Mouse (Mus musculus) granulocyte monocyte progenitor cell, adult 5-6 weeks (primary cell): Measurements from ENCODE around the gene Tmx1. TPM values are rescaled to one million over a fixed set of nuclear protein-coding genes. Genes with fewer than 3 reads are reported as not detected.

ENCODE experiments used
- ATAC-seq: replicated peaks from 2 replicates; pipeline ENCODE4 v1.8.0; 2016; ENCODE audit warnings: mild to moderate bottlenecking, moderate TSS enrichment, inconsistent platforms; ENCODE audit not compliant: poor library complexity, severe bottlenecking
- total RNA-seq, 2 experiments: library from RNA; stranded (forward) in 1 of 2; stranded (reverse) in 1 of 2; fragments of 200-712, 200-1000 nt in 1 of 2; fragments of >200 nt in 1 of 2; fragmentation: Nextera tagmentation in 1 of 2; gene quantifications; 2 replicates each; pipeline ENCODE4 v1.2.3; 2014 to 2017

Tmx1 gene
- total RNA-seq (2014; fragmentation: Nextera tagmentation) (40.2 and 49.4 TPM in 2 replicates), total RNA-seq (2017) (92.6 and 103 TPM in 2 replicates)

GRCm38 (mm10) chr12:70452726-70453645 lies at the start of gene Tmx1:
TSS of gene Tmx1 (plus strand) at chr12:70453095.
- peak; percentile 98 for ATAC-seq

GRCm38 (mm10) chr12:70404327-70404726 lies 48.6 kb upstream of the Tmx1 start:
- no peak for ATAC-seq

GRCm38 (mm10) chr12:70408396-70408795 lies 44.5 kb upstream of the Tmx1 start:
- ATAC-seq, result no peak

- no peak for ATAC-seq
These were observed 43.3 kb upstream of the Tmx1 start for GRCm38 (mm10) chr12:70409600-70409999.

- no peak for ATAC-seq
These were observed 32.7 kb upstream of the Tmx1 start for GRCm38 (mm10) chr12:70420216-70420615.

GRCm38 (mm10) chr12:70421028-70421427 lies 31.9 kb upstream of the Tmx1 start:
- no peak for ATAC-seq

- ATAC-seq, result no peak
These were observed 30.4 kb upstream of the Tmx1 start for GRCm38 (mm10) chr12:70422322-70423118.

GRCm38 (mm10) chr12:70427885-70428284 lies 25.0 kb upstream of the Tmx1 start:
- ATAC-seq, result no peak

GRCm38 (mm10) chr12:70429637-70430036 lies 23.3 kb upstream of the Tmx1 start:
- no peak for ATAC-seq

GRCm38 (mm10) chr12:70430307-70430950 lies 22.5 kb upstream of the Tmx1 start:
- ATAC-seq, result no peak

GRCm38 (mm10) chr12:70431428-70431827 lies 21.5 kb upstream of the Tmx1 start:
- no peak for ATAC-seq

GRCm38 (mm10) chr12:70449961-70450360 lies 2.9 kb upstream of the Tmx1 start:
- no peak for ATAC-seq

- ATAC-seq, result no peak
These were observed 1.4 kb upstream of the Tmx1 start for GRCm38 (mm10) chr12:70451533-70451932.

- ATAC-seq, result no peak
These were observed 752 bp upstream of the Tmx1 start for GRCm38 (mm10) chr12:70452143-70452542.

GRCm38 (mm10) chr12:70455226-70455625 lies 2.3 kb downstream of the Tmx1 start:
- no peak for ATAC-seq

- ATAC-seq, result no peak
These were observed 6.7 kb downstream of the Tmx1 start for GRCm38 (mm10) chr12:70459546-70459945.

GRCm38 (mm10) chr12:70464016-70464415 lies 11.1 kb downstream of the Tmx1 start:
- no peak for ATAC-seq

GRCm38 (mm10) chr12:70475336-70475735 lies 22.4 kb downstream of the Tmx1 start:
- no peak for ATAC-seq

- ATAC-seq, result peak; percentile 52
These were observed 24.1 kb downstream of the Tmx1 start for GRCm38 (mm10) chr12:70476884-70477576.
